21 mouse cellular contexts compared by ENCODE assay signal in the genomic region with DNA sequence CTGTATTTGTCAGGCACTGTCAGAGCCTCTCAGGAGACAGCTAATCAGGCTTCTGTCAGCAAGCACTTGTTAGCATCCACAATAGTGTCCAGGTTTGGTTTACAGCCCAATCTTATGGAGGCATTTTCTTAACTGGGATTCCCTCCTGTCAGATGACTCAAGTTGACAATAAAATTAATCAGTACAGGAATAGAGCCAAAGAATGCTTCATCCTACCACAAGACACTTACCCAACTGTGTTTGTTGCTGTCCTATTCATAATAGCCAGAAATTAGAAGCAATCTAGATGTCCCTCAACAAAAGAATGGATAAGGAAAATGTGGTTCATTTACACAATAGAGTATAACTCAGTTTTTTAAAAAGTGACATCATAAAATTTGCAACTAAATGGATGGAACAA. TPM values are rescaled to one million over a fixed set of nuclear protein-coding genes. Genes with fewer than 3 reads are reported as not detected.
DNase-seq lines count a peak whose midpoint lies in the region; TF ChIP-seq lines count a peak whose summit lies in the region.
"Had no signal": no experiment of that assay in that cellular context is flagged by ENCODE, and none has a peak within 500 bp of the region (broad histone marks: within the 10 kb centered on the region; RNA-seq: fewer than 3 reads in every experiment).

No protein-coding gene starts in this region.

- TF ChIP-seq CTCF in C2C12 (IDR thresholded peaks at IDR 0.05; ENCODE audit: control insufficient read depth, insufficient read depth, insufficient read length): no peak

- no peak overlapping the region for H3ac ChIP-seq in C2C12 (ENCODE audit: control insufficient read depth, insufficient read length, low read depth)

- no peaks in the 10 kb centered on the region for H3K79me3 ChIP-seq in C2C12 (ENCODE audit: low read depth)

- H3K79me2 ChIP-seq in C2C12 (ENCODE audit: control insufficient read depth, insufficient read depth): no peaks in the 10 kb centered on the region

- H3K36me3 ChIP-seq in C2C12 (ENCODE audit: control insufficient read depth, insufficient read depth): no peaks in the 10 kb centered on the region
- H3K36me3 ChIP-seq: G1E had no signal

- DNase-seq in 3T3-L1 (ENCODE audit: low read depth, low spot score): peak; percentile 62
- peak; percentile 67 for DNase-seq in Muller cell, postnatal 12 days (ENCODE audit: inconsistent ontology term)
- no peak for DNase-seq in left cerebral cortex, adult 18-20 months (ENCODE audit: low spot score in 2 of 2)
- no peak for DNase-seq in testis, postnatal 14 days (ENCODE audit: low spot score)
- no peak for DNase-seq in gastrocnemius, adult 18-20 months (ENCODE audit: low spot score)
- DNase-seq: adrenal gland, adult 2 months; adrenal gland, adult 8-10 months; adrenal gland, postnatal 10 days; adrenal gland, postnatal 14 days; adrenal gland, postnatal 25 days; adrenal gland, postnatal 36 days; B cell, adult 2 months; cerebellum, adult 11 months; cerebellum, adult 11-12 months; cerebellum, adult 18-20 months; cerebellum, adult 2 months; cerebellum, adult 8-10 months; cerebellum, adult 9-10 months had no signal

- no peaks in the 10 kb centered on the region for H3K27me3 ChIP-seq in C2C12 (ENCODE audit: control insufficient read depth, insufficient read depth, insufficient read length)
- H3K27me3 ChIP-seq: CH12.LX had no signal

- H3K4me3 ChIP-seq in C2C12 (ENCODE audit: insufficient read depth, poor library complexity, severe bottlenecking): no peak overlapping the region

TF ChIP-seq in C2C12, 6 proteins besides CTCF, POLR2A, EP300 and RAD21:
- TF ChIP-seq USF1 (IDR thresholded peaks at IDR 0.05; ENCODE audit: low read depth): no peak
- TF ChIP-seq MYOG (IDR thresholded peaks at IDR 0.05; ENCODE audit: control insufficient read depth, extremely low read depth, insufficient read length): no peak
- TF ChIP-seq MYOD1 (IDR thresholded peaks at IDR 0.05; ENCODE audit: control insufficient read depth, insufficient read length, low read depth): no peak
- peak; percentile 18 for TF ChIP-seq FOSL1 (IDR thresholded peaks at IDR 0.05; ENCODE audit: insufficient read depth, low read length, poor library complexity, severe bottlenecking)
- TF ChIP-seq CEBPB (IDR thresholded peaks at IDR 0.05; ENCODE audit: low read depth): no peak

RNA-seq across cellular contexts. Expression of gene Cnep1r1, which starts 30.6 kb away (rescaled TPM):
- 17.9 TPM for polyA plus RNA-seq in C2C12 (2012; fragmentation: generic; extraction: Trizol)
- 10 to 100 TPM; 37.3 to 38.9 TPM for total RNA-seq in left cerebral cortex, adult 18-20 months (2021)
- total RNA-seq in gastrocnemius, adult 18-20 months (2021): 10 to 100 TPM; 42.2 to 44.6 TPM

RNA-seq across cellular contexts. Expression of gene Heatr3, which starts 49.6 kb away (rescaled TPM):
- 32.4 TPM for polyA plus RNA-seq in C2C12 (2012; fragmentation: generic; extraction: Trizol)
- total RNA-seq in left cerebral cortex, adult 18-20 months (2021): 10 to 100 TPM; 26.5 to 27.1 TPM
- 10 to 100 TPM; 29.7 to 30.2 TPM for total RNA-seq in gastrocnemius, adult 18-20 months (2021)

Comparison
In these comparisons a context has a peak if more than half of its experiments do, and no peak if none do; other contexts are left out.
1. DNase-seq: peak in 3T3-L1 (single experiment) and Muller cell, postnatal 12 days (single experiment); none in left cerebral cortex, adult 18-20 months (0 of 2), testis, postnatal 14 days (single experiment) and gastrocnemius, adult 18-20 months (single experiment).